Mouse (Mus musculus) brain, embryonic 14.5 days (tissue): Measurements from ENCODE around the gene Mmp24.

Source experiments
- CTCF ChIP-seq: fragments of 200-500 bp; IDR thresholded peaks from 2 replicates; pipeline ENCODE4 v1.5.1; 2012; ENCODE audit warnings: inconsistent platforms, mild to moderate bottlenecking, moderate library complexity, borderline replicate concordance; ENCODE audit not compliant: insufficient read depth, insufficient read length; ENCODE audit errors: extremely low read depth
- POLR2A ChIP-seq: fragments of 200-500 bp; IDR thresholded peaks from 2 replicates; pipeline ENCODE4 v1.6.1; 2012; ENCODE audit warnings: mild to moderate bottlenecking, inconsistent platforms, borderline replicate concordance; ENCODE audit not compliant: poor library complexity, insufficient read depth, insufficient read length, severe bottlenecking; ENCODE audit errors: extremely low read depth

- TF ChIP-seq CTCF = peak; percentile 49; the same call in 1 of the 2 replicates
- no peak for TF ChIP-seq POLR2A
These were observed 27.6 kb downstream of the Mmp24 start for GRCm38 (mm10) chr2:155802761-155803160.
